26 mouse cellular contexts compared by ENCODE assay signal in the genomic region with DNA sequence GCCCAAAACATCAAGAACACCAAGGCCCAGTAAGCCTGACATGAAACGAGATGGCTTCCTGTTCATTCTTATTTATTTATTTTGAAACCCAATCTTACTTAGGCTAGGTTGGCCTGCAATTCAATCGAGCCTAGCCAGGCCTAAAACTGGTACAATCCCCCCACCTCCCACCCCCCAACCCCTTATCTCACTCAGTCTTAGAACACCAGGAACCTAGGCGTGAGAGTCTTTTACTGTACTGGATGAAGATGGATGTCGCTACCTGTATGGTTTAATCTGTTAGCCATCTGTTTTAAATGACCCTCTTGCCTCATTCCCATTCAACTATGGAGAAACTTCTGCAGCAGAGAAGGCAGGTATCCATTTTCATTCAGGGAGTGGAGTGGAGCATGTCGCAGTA.
DNase-seq lines count a peak whose midpoint lies in the region; ATAC-seq lines count a peak whose summit lies in the region.
"Had no signal": no experiment of that assay in that cellular context is flagged by ENCODE, and none has a peak within 500 bp of the region (broad histone marks: within the 10 kb centered on the region; RNA-seq: fewer than 3 reads in every experiment).

No protein-coding gene starts in this region.

- H3K4me3 ChIP-seq in kidney, embryonic 14.5 days (ENCODE audit: low read length), result no peak overlapping the region
- no peak overlapping the region for H3K4me3 ChIP-seq in kidney, embryonic 16.5 days (ENCODE audit: low read length)
- no peak overlapping the region for H3K4me3 ChIP-seq in limb, embryonic 13.5 days
- H3K4me3 ChIP-seq in limb, embryonic 10.5 days, result no peak overlapping the region
- H3K4me3 ChIP-seq in embryonic facial prominence, embryonic 10.5 days, result no peak overlapping the region
- H3K4me3 ChIP-seq: embryonic facial prominence, embryonic 13.5 days; embryonic facial prominence, embryonic 15.5 days; erythroblast, embryonic 14.5 days; forebrain, embryonic 10.5 days; forebrain, embryonic 12.5 days had no signal

- no peak overlapping the region for H3K9ac ChIP-seq in kidney, embryonic 14.5 days (ENCODE audit: low read depth, low read length)
- no peak overlapping the region for H3K9ac ChIP-seq in kidney, embryonic 16.5 days (replicated peaks; ENCODE audit: low read length)
- H3K9ac ChIP-seq in limb, embryonic 13.5 days, result no peak overlapping the region
- H3K9ac ChIP-seq: embryonic facial prominence, embryonic 13.5 days; embryonic facial prominence, embryonic 15.5 days; forebrain, embryonic 12.5 days had no signal

- no peak overlapping the region for H3K4me2 ChIP-seq in kidney, embryonic 14.5 days (replicated peaks; ENCODE audit: low read depth, low read length)
- H3K4me2 ChIP-seq in kidney, embryonic 16.5 days (replicated peaks; ENCODE audit: low read depth, low read length), result no peak overlapping the region
- no peak overlapping the region for H3K4me2 ChIP-seq in limb, embryonic 13.5 days (replicated peaks)
- H3K4me2 ChIP-seq: embryonic facial prominence, embryonic 13.5 days; embryonic facial prominence, embryonic 15.5 days; forebrain, embryonic 12.5 days had no signal

- no peaks in the 10 kb centered on the region for H3K36me3 ChIP-seq in kidney, embryonic 14.5 days (ENCODE audit: control insufficient read depth, insufficient read depth, low read length)
- H3K36me3 ChIP-seq in kidney, embryonic 16.5 days (ENCODE audit: insufficient read depth, low read length), result no peaks in the 10 kb centered on the region
- H3K36me3 ChIP-seq in limb, embryonic 13.5 days, result no peaks in the 10 kb centered on the region
- no peaks in the 10 kb centered on the region for H3K36me3 ChIP-seq in limb, embryonic 10.5 days
- H3K36me3 ChIP-seq in embryonic facial prominence, embryonic 10.5 days (replicated peaks), result no peaks in the 10 kb centered on the region
- H3K36me3 ChIP-seq: embryonic facial prominence, embryonic 13.5 days; embryonic facial prominence, embryonic 15.5 days; forebrain, embryonic 10.5 days; forebrain, embryonic 12.5 days; G1E had no signal

- no peaks in the 10 kb centered on the region for H3K9me3 ChIP-seq in kidney, embryonic 14.5 days (ENCODE audit: control insufficient read depth, low read length)
- H3K9me3 ChIP-seq in kidney, embryonic 16.5 days (ENCODE audit: low read length), result no peaks in the 10 kb centered on the region
- no peaks in the 10 kb centered on the region for H3K9me3 ChIP-seq in limb, embryonic 13.5 days
- no peaks in the 10 kb centered on the region for H3K9me3 ChIP-seq in limb, embryonic 10.5 days (replicated peaks)
- no peaks in the 10 kb centered on the region for H3K9me3 ChIP-seq in embryonic facial prominence, embryonic 10.5 days
- H3K9me3 ChIP-seq: embryonic facial prominence, embryonic 13.5 days; embryonic facial prominence, embryonic 15.5 days; forebrain, embryonic 10.5 days; forebrain, embryonic 12.5 days had no signal

- ATAC-seq in kidney, embryonic 14.5 days (ENCODE audit: low FRiP score, low TSS enrichment), result peak; percentile 76
- peak; percentile 81 for ATAC-seq in kidney, embryonic 16.5 days (ENCODE audit: low FRiP score, low TSS enrichment)
- ATAC-seq in limb, embryonic 13.5 days (ENCODE audit: low FRiP score, low read depth), result peak; percentile 15; the same call in 1 of the 2 replicates
- ATAC-seq: activated CD4-positive, CD25-positive, alpha-beta regulatory T cell, adult 4 months; CD4-positive, CD25-positive, alpha-beta regulatory T cell, adult 4 months; forebrain, embryonic 14.5 days; forebrain, embryonic 16.5 days; Patski had no signal

- no peak for DNase-seq in kidney, postnatal 25 days
- DNase-seq in kidney, adult 9 months, result no peak
- no peak for DNase-seq in limb, embryonic 10.5 days (ENCODE audit: low spot score)
- DNase-seq in embryonic facial prominence, embryonic 10.5 days (ENCODE audit: low spot score), result no peak
- DNase-seq in B cell, adult 2 months, result no peak
- DNase-seq: adrenal gland, adult 8-10 months; cerebellum, adult 11-12 months; cerebellum, adult 2 months; cerebellum, adult 9-10 months; cerebellum, postnatal 10 days; cerebellum, postnatal 25 days had no signal

- no peak overlapping the region for H3K27ac ChIP-seq in kidney, embryonic 14.5 days (ENCODE audit: low read depth, low read length)
- peak overlapping the region; percentile 50; the same call in 1 of the 2 replicates for H3K27ac ChIP-seq in kidney, embryonic 16.5 days (ENCODE audit: low read length)
- no peak overlapping the region for H3K27ac ChIP-seq in limb, embryonic 13.5 days
- H3K27ac ChIP-seq in limb, embryonic 10.5 days, result no peak overlapping the region
- peak overlapping the region; percentile 10; the same call in 1 of the 2 replicates for H3K27ac ChIP-seq in embryonic facial prominence, embryonic 10.5 days (replicated peaks)
- H3K27ac ChIP-seq: embryonic facial prominence, embryonic 13.5 days; embryonic facial prominence, embryonic 15.5 days; forebrain, embryonic 12.5 days had no signal

- 31% methylated on average over 5 of the region's 5 CpGs for WGBS in kidney, embryonic 14.5 days
- WGBS in kidney, embryonic 16.5 days, result 29% methylated on average over 5 of the region's 5 CpGs
- WGBS in limb, embryonic 13.5 days, result 44% methylated on average over 5 of the region's 5 CpGs
- 59% methylated on average over 5 of the region's 5 CpGs for WGBS in limb, embryonic 10.5 days
- 49% methylated on average over 5 of the region's 5 CpGs for WGBS in embryonic facial prominence, embryonic 10.5 days

- no peaks in the 10 kb centered on the region for H3K27me3 ChIP-seq in kidney, embryonic 14.5 days (ENCODE audit: control insufficient read depth, insufficient read depth, low read length)
- no peaks in the 10 kb centered on the region for H3K27me3 ChIP-seq in kidney, embryonic 16.5 days (ENCODE audit: insufficient read depth, low read length)
- H3K27me3 ChIP-seq in limb, embryonic 13.5 days, result no peaks in the 10 kb centered on the region
- H3K27me3 ChIP-seq in limb, embryonic 10.5 days (ENCODE audit: low read depth, poor library complexity, severe bottlenecking), result no peaks in the 10 kb centered on the region
- H3K27me3 ChIP-seq in embryonic facial prominence, embryonic 10.5 days (replicated peaks; ENCODE audit: low read depth, poor library complexity, severe bottlenecking), result no peaks in the 10 kb centered on the region
- H3K27me3 ChIP-seq: CH12.LX; embryonic facial prominence, embryonic 13.5 days; embryonic facial prominence, embryonic 15.5 days had no signal

- H3K4me1 ChIP-seq in kidney, embryonic 14.5 days (ENCODE audit: control insufficient read depth, insufficient read depth, low read length), result 0 out of 2 replicates have a peak, but pooled peaks cover 5% of the 10 kb centered on the region
- peaks cover 17% of the 10 kb centered on the region for H3K4me1 ChIP-seq in kidney, embryonic 16.5 days (ENCODE audit: insufficient read depth, low read length)
- peaks cover 34% of the 10 kb centered on the region for H3K4me1 ChIP-seq in limb, embryonic 13.5 days
- H3K4me1 ChIP-seq in limb, embryonic 10.5 days, result peaks cover 38% of the 10 kb centered on the region
- H3K4me1 ChIP-seq in embryonic facial prominence, embryonic 10.5 days, result peaks cover 68% of the 10 kb centered on the region

Comparison
In these comparisons a context has a peak if more than half of its experiments do, and no peak if none do; other contexts are left out.
1. H3K27ac ChIP-seq: peak in kidney, embryonic 16.5 days (single experiment) and embryonic facial prominence, embryonic 10.5 days (single experiment); none in kidney, embryonic 14.5 days (single experiment), limb, embryonic 13.5 days (single experiment) and limb, embryonic 10.5 days (single experiment).
2. ATAC-seq: peak in every context shown above with its lines; median percentile 81 in kidney, embryonic 16.5 days; 76 in kidney, embryonic 14.5 days; 15 in limb, embryonic 13.5 days.